Mouse (Mus musculus): ENCODE measurements around the gene Cyp2b10. TPM values are rescaled to one million over a fixed set of nuclear protein-coding genes. Genes with fewer than 3 reads are reported as not detected.

The Cyp2b10 gene
- total RNA-seq (2014; fragmentation: Nextera tagmentation) = not detected in 2 replicates
- 0.35 TPM in 1 of 2 replicates, not detected in the other for total RNA-seq (2017)
- polyA plus RNA-seq (2012) = not detected in 2 replicates

DNA sequence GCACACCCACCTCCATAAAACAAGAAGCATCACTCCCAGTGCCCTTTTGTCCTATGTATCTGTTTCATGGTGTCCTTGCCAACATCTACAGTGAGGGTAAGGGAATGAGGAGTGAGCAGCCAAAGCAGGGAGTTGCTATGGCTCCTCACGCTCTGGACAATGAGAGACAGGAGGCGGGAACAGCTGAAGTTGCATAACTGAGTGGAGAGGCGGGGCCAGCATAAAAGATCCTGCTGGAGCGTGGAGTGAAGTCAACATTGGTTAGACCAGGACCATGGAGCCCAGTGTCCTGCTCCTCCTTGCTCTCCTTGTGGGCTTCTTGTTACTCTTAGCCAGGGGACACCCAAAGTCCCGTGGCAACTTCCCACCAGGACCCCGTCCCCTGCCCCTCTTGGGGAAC lies at the start of gene Cyp2b10:
Gene Cyp2b10 (plus strand): TSS at position 210 of the 400 bp plus-strand sequence.
- TF ChIP-seq GATA1 (IDR thresholded peaks at IDR 0.05; ENCODE audit: borderline replicate concordance, low read length) (no peak), GATA2 (IDR thresholded peaks at IDR 0.05; ENCODE audit: borderline replicate concordance, low read depth, low read length) (no peak), TAL1 (conservative IDR thresholded peaks at IDR 0.05; ENCODE audit: low read depth, low read length) (no peak), POLR2AphosphoS5 (IDR thresholded peaks at IDR 0.05; ENCODE audit: insufficient replicate concordance, low read depth, low read length) (no peak), CTCF (IDR thresholded peaks at IDR 0.05; ENCODE audit: low read depth, low read length) (no peak)
- H3K27me3 ChIP-seq (ENCODE audit: insufficient read depth, low read length) = peaks cover 3% of the 10 kb centered on the region; the same call in 1 of the 2 replicates
- no peaks in the 10 kb centered on the region for H3K36me3 ChIP-seq (replicated peaks)
- H3K9me3 ChIP-seq (replicated peaks) = no peaks in the 10 kb centered on the region
- ATAC-seq (ENCODE audit: extremely low read depth, insufficient number of reproducible peaks, low FRiP score, poor library complexity, severe bottlenecking) (no peak), DNase-seq (ENCODE audit: low spot score) (no peak)
- no peak within 1 kb of the TSS for H3K4me3 ChIP-seq (ENCODE audit: low read depth, low read length)
- no peaks in the 10 kb centered on the region for H3K4me1 ChIP-seq (ENCODE audit: insufficient read depth, low read depth, low read length)

- no peak overlapping the region for H3K4me3 ChIP-seq (ENCODE audit: low read depth, low read length)
- DNase-seq (ENCODE audit: low spot score) (no peak), ATAC-seq (ENCODE audit: extremely low read depth, insufficient number of reproducible peaks, low FRiP score, poor library complexity, severe bottlenecking) (no peak)
- H3K9me3 ChIP-seq (replicated peaks) = no peaks in the 10 kb centered on the region
- H3K4me1 ChIP-seq (ENCODE audit: insufficient read depth, low read depth, low read length) = no peaks in the 10 kb centered on the region
- H3K27me3 ChIP-seq (ENCODE audit: insufficient read depth, low read length) = no peaks in the 10 kb centered on the region
- no peaks in the 10 kb centered on the region for H3K36me3 ChIP-seq (replicated peaks)
- TF ChIP-seq TAL1 (conservative IDR thresholded peaks at IDR 0.05; ENCODE audit: low read depth, low read length) = no peak
- TF ChIP-seq GATA1 (IDR thresholded peaks at IDR 0.05; ENCODE audit: borderline replicate concordance, low read length) = no peak
- no peak for TF ChIP-seq CTCF (IDR thresholded peaks at IDR 0.05; ENCODE audit: low read depth, low read length)
- TF ChIP-seq GATA2 (IDR thresholded peaks at IDR 0.05; ENCODE audit: borderline replicate concordance, low read depth, low read length) = no peak
- no peak for TF ChIP-seq POLR2AphosphoS5 (IDR thresholded peaks at IDR 0.05; ENCODE audit: insufficient replicate concordance, low read depth, low read length)
Observed at GRCm38 (mm10) chr7:25847722-25848443, 49.5 kb upstream of the Cyp2b10 start.

DNA sequence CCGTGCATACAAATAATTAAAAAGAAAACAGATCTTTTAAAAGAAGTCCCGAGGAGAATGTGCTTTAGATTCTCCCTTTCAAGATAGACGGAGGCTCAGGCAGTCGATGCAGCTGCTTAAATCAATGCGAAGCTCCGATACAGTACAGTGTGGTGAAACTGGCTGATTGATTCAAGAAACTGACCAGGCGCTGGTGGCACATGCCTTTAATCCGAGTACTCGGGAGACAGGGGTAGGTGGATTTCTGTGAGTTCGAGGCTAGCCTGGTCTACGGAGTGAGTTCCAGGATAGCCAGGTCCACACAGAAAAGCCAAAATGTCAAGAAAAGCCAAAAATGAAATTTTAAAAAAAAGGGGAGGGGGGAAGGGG lies 49.0 kb upstream of the Cyp2b10 start:
- ATAC-seq (ENCODE audit: extremely low read depth, insufficient number of reproducible peaks, low FRiP score, poor library complexity, severe bottlenecking) (no peak), DNase-seq (ENCODE audit: low spot score) (no peak)
- H3K36me3 ChIP-seq (replicated peaks) = no peaks in the 10 kb centered on the region
- TF ChIP-seq TAL1 (conservative IDR thresholded peaks at IDR 0.05; ENCODE audit: low read depth, low read length) (no peak), GATA2 (IDR thresholded peaks at IDR 0.05; ENCODE audit: borderline replicate concordance, low read depth, low read length) (no peak), POLR2AphosphoS5 (IDR thresholded peaks at IDR 0.05; ENCODE audit: insufficient replicate concordance, low read depth, low read length) (no peak), GATA1 (IDR thresholded peaks at IDR 0.05; ENCODE audit: borderline replicate concordance, low read length) (no peak), CTCF (IDR thresholded peaks at IDR 0.05; ENCODE audit: low read depth, low read length) (no peak)
- H3K4me1 ChIP-seq (ENCODE audit: insufficient read depth, low read depth, low read length) = no peaks in the 10 kb centered on the region
- H3K27me3 ChIP-seq (ENCODE audit: insufficient read depth, low read length) = no peaks in the 10 kb centered on the region
- no peaks in the 10 kb centered on the region for H3K9me3 ChIP-seq (replicated peaks)
- H3K4me3 ChIP-seq (ENCODE audit: low read depth, low read length) = no peak overlapping the region

GRCm38 (mm10) chr7:25855082-25855481 lies 42.3 kb upstream of the Cyp2b10 start:
- H3K4me1 ChIP-seq (ENCODE audit: insufficient read depth, low read depth, low read length) = no peaks in the 10 kb centered on the region
- no peaks in the 10 kb centered on the region for H3K9me3 ChIP-seq (replicated peaks)
- TF ChIP-seq POLR2AphosphoS5 (IDR thresholded peaks at IDR 0.05; ENCODE audit: insufficient replicate concordance, low read depth, low read length) (no peak), GATA2 (IDR thresholded peaks at IDR 0.05; ENCODE audit: borderline replicate concordance, low read depth, low read length) (no peak), CTCF (IDR thresholded peaks at IDR 0.05; ENCODE audit: low read depth, low read length) (peak; percentile 73)
- ATAC-seq (ENCODE audit: extremely low read depth, insufficient number of reproducible peaks, low FRiP score, poor library complexity, severe bottlenecking) (no peak), DNase-seq (ENCODE audit: low spot score) (peak; percentile 5)
- no peaks in the 10 kb centered on the region for H3K27me3 ChIP-seq (ENCODE audit: insufficient read depth, low read length)
- H3K4me3 ChIP-seq (ENCODE audit: low read depth, low read length) = no peak overlapping the region
- H3K36me3 ChIP-seq (replicated peaks) = no peaks in the 10 kb centered on the region

DNA sequence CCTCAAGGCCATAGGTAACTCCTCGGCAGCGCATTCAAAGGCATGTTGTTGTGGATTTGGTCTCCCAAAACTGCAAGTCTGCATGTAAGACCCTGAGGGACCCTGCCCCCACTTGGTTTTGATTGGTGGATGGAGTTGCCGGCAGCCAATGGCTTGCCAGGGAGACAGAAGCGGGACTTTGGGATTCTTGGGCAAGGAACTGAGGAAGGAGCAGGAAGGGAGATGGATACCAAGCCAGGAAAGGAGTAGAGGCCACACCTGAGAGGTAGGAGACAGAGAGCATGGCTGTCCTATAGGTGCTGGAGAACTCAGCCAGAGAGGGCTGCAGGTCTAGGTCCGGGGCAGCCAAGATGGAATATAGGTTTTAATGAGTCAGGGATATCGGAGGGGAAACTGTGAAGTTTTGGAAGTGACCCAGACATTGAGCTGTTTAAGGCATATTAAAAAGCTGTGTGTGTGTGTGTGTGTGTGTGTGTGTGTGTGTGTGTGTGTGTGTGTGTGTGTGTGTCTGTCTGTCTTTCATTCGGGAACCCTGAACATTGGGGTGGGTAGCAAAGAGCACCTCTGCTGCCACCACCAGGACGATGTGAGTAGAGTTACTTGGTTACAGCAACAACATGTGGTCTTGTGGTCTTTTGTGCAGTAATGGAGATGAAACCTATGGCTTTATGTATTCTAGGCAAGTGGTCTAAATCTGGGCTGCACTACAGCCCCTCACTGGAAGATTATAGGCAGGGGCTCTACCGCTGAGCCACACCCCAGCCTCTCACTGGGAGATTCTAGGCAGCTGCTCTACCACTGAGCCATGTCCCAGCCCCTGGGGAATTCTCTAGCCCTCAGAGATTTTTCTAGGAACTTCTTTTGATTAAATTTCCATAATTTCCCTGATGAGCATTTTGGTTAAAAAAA lies 37.2 kb upstream of the Cyp2b10 start:
- Histone ChIP-seq H3K27me3 (ENCODE audit: insufficient read depth, low read length) (no peaks in the 10 kb centered on the region), H3K4me3 (ENCODE audit: low read depth, low read length) (no peak overlapping the region)

DNA sequence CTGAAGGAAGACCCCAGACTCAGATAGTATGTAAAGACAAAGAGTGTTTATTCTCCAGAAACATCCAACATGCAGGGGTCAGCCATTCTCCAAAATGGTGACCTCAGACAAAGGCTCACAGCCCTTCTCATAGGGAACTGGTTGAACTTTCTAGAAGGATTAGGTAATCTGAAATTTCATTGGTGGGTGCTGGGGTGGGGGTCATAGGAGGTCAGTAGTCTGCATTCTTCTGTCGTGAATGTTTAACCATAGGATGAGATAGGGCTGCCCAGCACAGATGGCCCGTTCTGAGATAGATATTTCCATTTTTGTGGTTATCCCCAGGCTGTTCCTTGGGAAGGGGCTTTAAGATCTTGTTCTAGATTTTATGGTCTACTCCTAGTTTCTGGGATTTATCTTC lies 35.1 kb upstream of the Cyp2b10 start:
- no peaks in the 10 kb centered on the region for H3K9me3 ChIP-seq (replicated peaks)
- no peak overlapping the region for H3K4me3 ChIP-seq (ENCODE audit: low read depth, low read length)
- ATAC-seq (ENCODE audit: extremely low read depth, insufficient number of reproducible peaks, low FRiP score, poor library complexity, severe bottlenecking) (no peak), DNase-seq (ENCODE audit: low spot score) (no peak)
- no peaks in the 10 kb centered on the region for H3K36me3 ChIP-seq (replicated peaks)
- H3K4me1 ChIP-seq (ENCODE audit: insufficient read depth, low read depth, low read length) = no peaks in the 10 kb centered on the region
- H3K27me3 ChIP-seq (ENCODE audit: insufficient read depth, low read length) = no peaks in the 10 kb centered on the region
- TF ChIP-seq GATA2 (IDR thresholded peaks at IDR 0.05; ENCODE audit: borderline replicate concordance, low read depth, low read length) = no peak
- no peak for TF ChIP-seq POLR2AphosphoS5 (IDR thresholded peaks at IDR 0.05; ENCODE audit: insufficient replicate concordance, low read depth, low read length)
- TF ChIP-seq TAL1 (conservative IDR thresholded peaks at IDR 0.05; ENCODE audit: low read depth, low read length) = no peak
- no peak for TF ChIP-seq GATA1 (IDR thresholded peaks at IDR 0.05; ENCODE audit: borderline replicate concordance, low read length)
- TF ChIP-seq CTCF (IDR thresholded peaks at IDR 0.05; ENCODE audit: low read depth, low read length) = no peak

More for the DNA sequence above, 37.2 kb upstream of the Cyp2b10 start:
- no peak for TF ChIP-seq TAL1 (conservative IDR thresholded peaks at IDR 0.05; ENCODE audit: low read depth, low read length)
- no peak for TF ChIP-seq POLR2AphosphoS5 (IDR thresholded peaks at IDR 0.05; ENCODE audit: insufficient replicate concordance, low read depth, low read length)
- TF ChIP-seq CTCF (IDR thresholded peaks at IDR 0.05; ENCODE audit: low read depth, low read length) = no peak
- TF ChIP-seq GATA2 (IDR thresholded peaks at IDR 0.05; ENCODE audit: borderline replicate concordance, low read depth, low read length) = no peak
- TF ChIP-seq GATA1 (IDR thresholded peaks at IDR 0.05; ENCODE audit: borderline replicate concordance, low read length) = no peak
- Histone ChIP-seq H3K9me3 (replicated peaks) (no peaks in the 10 kb centered on the region), H3K4me1 (ENCODE audit: insufficient read depth, low read depth, low read length) (no peaks in the 10 kb centered on the region), H3K36me3 (replicated peaks) (no peaks in the 10 kb centered on the region)
- ATAC-seq (ENCODE audit: extremely low read depth, insufficient number of reproducible peaks, low FRiP score, poor library complexity, severe bottlenecking) (no peak), DNase-seq (ENCODE audit: low spot score) (no peak)
